Mouse (Mus musculus) liver, adult 2 months (tissue): ENCODE results near the gene Erc1.

Experiments
- CTCF ChIP-seq: fragments of 200-500 bp; IDR thresholded peaks from 2 replicates; pipeline ENCODE4 v1.5.1; 2011; ENCODE audit warnings: low read depth, low read length, control low read depth
- POLR2A ChIP-seq: fragments of 200-500 bp; IDR thresholded peaks from 2 replicates; pipeline ENCODE4 v1.6.1; 2011; ENCODE audit warnings: low read length, control low read depth; ENCODE audit not compliant: insufficient read depth; ENCODE audit errors: extremely low read depth

DNA sequence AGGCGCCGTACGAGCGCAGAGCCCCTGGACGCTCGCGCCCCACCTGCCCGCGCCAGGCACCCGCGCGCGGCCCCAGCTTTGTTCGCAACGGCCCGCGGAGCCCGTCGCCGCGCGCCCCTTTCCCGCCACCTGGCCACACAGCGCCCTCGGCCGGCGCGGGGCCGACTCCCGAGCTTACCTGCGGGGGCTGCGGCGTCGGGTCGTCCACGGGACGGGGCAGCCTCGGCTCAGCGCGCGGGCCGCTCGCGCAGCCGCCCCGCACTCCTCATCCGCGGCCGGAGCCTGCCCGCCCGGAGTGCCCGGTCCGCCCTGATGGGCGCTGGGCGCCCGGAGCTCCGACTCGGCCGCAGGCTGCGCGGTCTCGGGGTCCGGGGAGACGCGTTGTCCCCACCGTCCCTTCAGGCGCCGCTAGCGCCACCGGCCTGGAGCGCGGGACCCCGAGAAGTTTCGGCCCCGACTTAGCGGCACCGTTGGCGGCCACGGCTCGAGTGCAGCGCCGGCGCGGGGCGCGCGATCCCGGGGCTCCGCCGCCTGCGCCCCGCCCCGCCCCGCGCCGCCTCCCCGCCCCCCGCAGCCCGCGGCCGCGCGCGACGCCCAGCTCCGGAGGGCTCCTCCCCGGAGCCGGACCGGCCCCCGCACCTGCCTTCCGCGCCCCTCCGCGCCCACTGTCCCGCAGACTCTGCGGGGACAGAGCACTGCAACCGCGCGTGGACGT lies 304.0 kb downstream of the Erc1 start, which contains the start of gene Wnt5b:
- no peak for TF ChIP-seq CTCF
- TF ChIP-seq POLR2A, result no peak
